13 mouse cellular contexts compared by ENCODE assay signal in the genomic region with DNA sequence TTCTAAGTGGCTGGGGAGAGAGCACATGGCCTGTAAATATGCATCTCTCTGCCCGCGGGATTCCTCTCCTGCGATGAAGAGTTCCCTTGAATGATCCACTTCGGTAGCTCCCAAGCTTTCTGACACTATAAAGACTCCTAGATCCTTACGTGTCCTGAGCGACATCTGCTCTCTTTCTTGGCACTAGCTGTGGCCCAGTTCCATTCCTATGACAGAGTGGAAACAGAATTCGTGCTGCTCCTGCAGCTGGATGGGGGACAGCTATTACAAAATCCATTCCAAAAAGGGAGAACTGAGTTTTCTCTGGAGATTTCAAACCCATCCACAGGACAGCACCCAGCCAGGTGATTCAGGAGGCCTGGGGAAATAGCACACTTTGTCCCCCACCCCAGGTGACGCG.
"Had no signal": no experiment of that assay in that cellular context is flagged by ENCODE, and none has a peak within 500 bp of the region (broad histone marks: within the 10 kb centered on the region; RNA-seq: fewer than 3 reads in every experiment).

No protein-coding gene starts in this region.

- H3K4me2 ChIP-seq: neural tube, embryonic 15.5 days had no signal

- H3K4me3 ChIP-seq: left cerebral cortex, adult 2 months; midbrain, embryonic 10.5 days; myocyte; neural tube, embryonic 15.5 days had no signal

- ATAC-seq: lung, postnatal 0 days had no signal

- H3K27me3 ChIP-seq: neural tube, embryonic 15.5 days had no signal

- H3K36me3 ChIP-seq: midbrain, embryonic 10.5 days; neural tube, embryonic 15.5 days had no signal

- H3K9me3 ChIP-seq: midbrain, embryonic 10.5 days; neural tube, embryonic 15.5 days had no signal

- H3K27ac ChIP-seq: left cerebral cortex, adult 2 months; liver, embryonic 14.5 days; midbrain, embryonic 10.5 days; neural tube, embryonic 15.5 days; stomach, postnatal 0 days had no signal

- H3K9ac ChIP-seq: liver, embryonic 14.5 days; neural tube, embryonic 15.5 days had no signal

- DNase-seq: kidney, postnatal 25 days; lung, adult 18-20 months; lung, postnatal 4 days; midbrain, embryonic 14.5 days; right cerebral cortex, adult 18-20 months; right cerebral cortex, postnatal 25 days had no signal
